Mouse (Mus musculus): ENCODE measurements at regions not wholly inside any gene's neighbourhood (a gene's known extent, or its start where the extent isn't known, plus 50 kb on each side); places are given as distances from the start of the nearest gene placed in this dataset.

- no peak overlapping the region for H3K27ac ChIP-seq
- H3K9ac ChIP-seq, result no peak overlapping the region
- H3K9me3 ChIP-seq (replicated peaks), result no peaks in the 10 kb centered on the region
- H3K27me3 ChIP-seq, result no peaks in the 10 kb centered on the region
- H3K36me3 ChIP-seq (ENCODE audit: poor library complexity, severe bottlenecking), result no peaks in the 10 kb centered on the region
- no peak for ATAC-seq
- H3K4me3 ChIP-seq, result no peak overlapping the region
- WGBS, result 93% methylated on average over 1 of the region's 1 CpGs
- peaks cover 4% of the 10 kb centered on the region; the same call in 1 of the 2 replicates for H3K4me1 ChIP-seq
- no peak overlapping the region for H3K4me2 ChIP-seq
Measured at GRCm38 (mm10) chr2:117944325-117944724, 167.4 kb upstream of the Thbs1 start.

- WGBS, result 100% methylated on average over 2 of the region's 2 CpGs
- Histone ChIP-seq H3K4me3 (no peak overlapping the region), H3K9ac (no peak overlapping the region), H3K27ac (no peak overlapping the region), H3K27me3 (no peaks in the 10 kb centered on the region), H3K36me3 (ENCODE audit: poor library complexity, severe bottlenecking) (no peaks in the 10 kb centered on the region), H3K4me2 (no peak overlapping the region), H3K9me3 (replicated peaks) (no peaks in the 10 kb centered on the region), H3K4me1 (peaks cover 4% of the 10 kb centered on the region; the same call in 1 of the 2 replicates)
- no peak for ATAC-seq
Measured at GRCm38 (mm10) chr2:117944942-117945341, 166.7 kb upstream of the Thbs1 start.

DNA sequence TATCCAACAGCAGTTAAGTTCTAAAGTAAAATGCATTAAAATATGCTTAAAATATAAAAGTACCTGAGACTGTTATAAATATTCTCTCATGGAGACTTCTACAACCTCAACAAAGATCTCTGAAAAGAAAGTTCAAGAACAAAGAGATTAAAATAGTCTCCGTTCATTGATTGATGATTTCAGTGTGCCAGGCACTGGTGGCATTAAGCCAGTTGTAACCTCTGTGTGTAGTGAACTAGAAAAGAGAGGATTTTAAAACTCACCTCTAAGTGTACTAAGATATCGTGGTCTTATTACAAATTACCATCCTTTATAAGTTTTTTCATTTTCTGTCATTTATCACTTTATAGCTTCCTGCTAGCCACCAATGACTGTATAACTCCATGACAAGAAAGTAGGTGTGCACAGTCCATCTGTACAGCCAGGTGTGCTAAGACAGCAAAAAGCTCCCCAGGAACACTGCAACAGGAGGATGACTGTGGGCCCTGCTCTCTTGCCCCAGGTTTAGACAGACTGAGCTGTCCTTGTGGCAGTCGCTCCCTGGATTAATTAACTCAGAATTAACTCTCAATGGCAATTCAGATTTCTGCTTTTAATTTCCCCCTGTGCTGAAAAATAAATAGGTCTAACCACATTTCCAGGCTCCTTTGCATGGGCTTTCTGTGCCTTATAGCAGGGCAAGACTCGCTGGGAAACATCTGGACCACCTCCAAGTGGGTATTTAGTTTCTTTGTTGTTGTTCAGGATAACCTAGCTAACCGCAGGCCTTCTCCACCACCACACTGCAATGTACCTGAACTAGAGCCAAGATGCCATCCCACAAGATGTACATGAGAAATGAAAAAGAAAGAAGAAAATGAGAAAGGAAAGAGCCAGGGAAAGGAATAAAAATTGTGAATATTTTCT is 161.0 kb upstream of the Thbs1 start:
- Histone ChIP-seq H3K4me3 (no peak overlapping the region), H3K9ac (no peak overlapping the region), H3K27me3 (no peaks in the 10 kb centered on the region), H3K4me2 (no peak overlapping the region), H3K9me3 (replicated peaks) (no peaks in the 10 kb centered on the region), H3K4me1 (peaks cover 8% of the 10 kb centered on the region; the same call in 1 of the 2 replicates), H3K27ac (peak overlapping the region; percentile 12; the same call in 1 of the 2 replicates), H3K36me3 (ENCODE audit: poor library complexity, severe bottlenecking) (no peaks in the 10 kb centered on the region)
- no peak for ATAC-seq
- WGBS, result 44% methylated on average over 5 of the region's 5 CpGs

GRCm38 (mm10) chr2:117951337-117951718 is 160.3 kb upstream of the Thbs1 start:
- 57% methylated on average over 2 of the region's 2 CpGs for WGBS

GRCm38 (mm10) chr2:117958737-117959136 is 152.9 kb upstream of the Thbs1 start:
- Histone ChIP-seq H3K4me3 (no peak overlapping the region), H3K4me1 (no peaks in the 10 kb centered on the region), H3K9ac (no peak overlapping the region), H3K27me3 (no peaks in the 10 kb centered on the region), H3K9me3 (replicated peaks) (no peaks in the 10 kb centered on the region), H3K27ac (no peak overlapping the region), H3K4me2 (no peak overlapping the region), H3K36me3 (ENCODE audit: poor library complexity, severe bottlenecking) (no peaks in the 10 kb centered on the region)
- no peak for ATAC-seq
- 97% methylated on average over 4 of the region's 4 CpGs for WGBS

More at GRCm38 (mm10) chr2:117951337-117951718, 160.3 kb upstream of the Thbs1 start:
- Histone ChIP-seq H3K4me1 (peaks cover 8% of the 10 kb centered on the region; the same call in 1 of the 2 replicates), H3K9me3 (replicated peaks) (no peaks in the 10 kb centered on the region), H3K27ac (no peak overlapping the region), H3K4me2 (no peak overlapping the region), H3K36me3 (ENCODE audit: poor library complexity, severe bottlenecking) (no peaks in the 10 kb centered on the region), H3K9ac (no peak overlapping the region), H3K27me3 (no peaks in the 10 kb centered on the region), H3K4me3 (no peak overlapping the region)
- peak; percentile 19; the same call in 1 of the 2 replicates for ATAC-seq

DNA sequence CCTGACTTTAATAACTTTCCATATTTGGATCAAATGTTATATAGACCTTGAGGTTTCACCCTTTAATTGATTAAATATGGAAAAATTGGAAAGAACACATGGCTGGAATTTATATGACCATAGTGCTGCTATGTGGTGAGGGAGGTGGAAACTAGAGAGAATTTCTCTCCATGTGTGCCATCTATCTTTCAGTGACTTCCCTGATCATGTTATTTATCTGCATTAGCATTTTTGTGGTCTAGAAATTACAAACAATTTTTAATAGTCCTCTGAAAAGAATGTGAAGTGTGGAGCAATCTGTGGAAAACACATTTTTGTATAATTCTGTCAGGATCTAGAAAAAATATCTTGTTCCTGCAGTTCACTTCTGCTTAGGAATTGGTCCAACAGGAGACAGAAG is 152.2 kb upstream of the Thbs1 start:
- Histone ChIP-seq H3K9me3 (replicated peaks) (no peaks in the 10 kb centered on the region), H3K27ac (no peak overlapping the region), H3K4me1 (no peaks in the 10 kb centered on the region), H3K36me3 (ENCODE audit: poor library complexity, severe bottlenecking) (no peaks in the 10 kb centered on the region), H3K4me2 (no peak overlapping the region), H3K4me3 (no peak overlapping the region), H3K9ac (no peak overlapping the region), H3K27me3 (no peaks in the 10 kb centered on the region)
- no peak for ATAC-seq

DNA sequence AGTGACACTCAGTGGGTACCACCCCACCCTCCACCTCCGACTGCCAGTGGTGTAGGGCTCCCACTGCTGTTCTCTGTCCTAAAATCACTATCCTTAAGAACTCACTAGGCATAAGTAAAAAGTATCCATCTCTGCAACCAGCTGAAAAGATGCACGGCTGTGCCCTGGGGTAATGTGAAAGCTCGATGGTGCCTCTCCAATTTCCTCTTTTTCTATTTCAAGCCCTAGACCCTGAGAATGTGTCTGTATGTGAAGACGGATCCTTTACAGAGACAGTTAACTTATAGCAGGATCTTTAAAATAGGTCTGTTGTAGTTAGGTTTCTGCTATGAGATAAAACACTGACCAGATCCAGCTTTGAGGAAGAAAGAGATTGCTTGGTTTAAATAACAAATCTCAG is 149.1 kb upstream of the Thbs1 start:
- H3K9me3 ChIP-seq (replicated peaks), result no peaks in the 10 kb centered on the region; the same call in 1 of the 2 replicates
- no peak overlapping the region for H3K27ac ChIP-seq
- H3K4me1 ChIP-seq, result no peaks in the 10 kb centered on the region
- H3K9ac ChIP-seq, result no peak overlapping the region
- no peak overlapping the region for H3K4me3 ChIP-seq
- no peaks in the 10 kb centered on the region for H3K27me3 ChIP-seq
- no peak overlapping the region for H3K4me2 ChIP-seq
- H3K36me3 ChIP-seq (ENCODE audit: poor library complexity, severe bottlenecking), result no peaks in the 10 kb centered on the region
- ATAC-seq, result no peak
- WGBS, result 88% methylated on average over 4 of the region's 4 CpGs

DNA sequence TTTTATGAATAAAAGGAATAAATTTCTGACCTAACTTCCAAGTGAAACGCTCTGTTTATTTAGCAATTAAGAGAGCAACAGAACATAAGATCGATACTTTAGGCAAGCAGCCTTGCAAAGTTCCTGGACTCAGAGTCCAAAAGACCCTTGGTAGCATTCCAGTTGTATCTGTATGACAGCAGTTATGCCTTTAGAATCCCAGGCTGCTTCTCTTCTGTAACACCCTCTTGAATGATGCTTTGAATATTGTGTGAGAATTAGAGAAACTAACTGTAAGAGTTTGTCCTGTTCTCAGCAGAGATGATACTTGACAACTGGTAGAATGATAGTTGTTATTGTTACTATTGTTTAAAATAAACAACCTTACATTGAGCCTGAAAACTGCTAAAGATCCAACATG is 148.2 kb upstream of the Thbs1 start:
- ATAC-seq, result no peak
- H3K9ac ChIP-seq, result no peak overlapping the region
- no peaks in the 10 kb centered on the region for H3K4me1 ChIP-seq
- no peaks in the 10 kb centered on the region for H3K27me3 ChIP-seq
- no peak overlapping the region for H3K4me2 ChIP-seq
- H3K27ac ChIP-seq, result no peak overlapping the region
- 90% methylated on average over 2 of the region's 2 CpGs for WGBS
- no peak overlapping the region for H3K4me3 ChIP-seq
- no peaks in the 10 kb centered on the region for H3K36me3 ChIP-seq (ENCODE audit: poor library complexity, severe bottlenecking)
- no peaks in the 10 kb centered on the region; the same call in 1 of the 2 replicates for H3K9me3 ChIP-seq (replicated peaks)

DNA sequence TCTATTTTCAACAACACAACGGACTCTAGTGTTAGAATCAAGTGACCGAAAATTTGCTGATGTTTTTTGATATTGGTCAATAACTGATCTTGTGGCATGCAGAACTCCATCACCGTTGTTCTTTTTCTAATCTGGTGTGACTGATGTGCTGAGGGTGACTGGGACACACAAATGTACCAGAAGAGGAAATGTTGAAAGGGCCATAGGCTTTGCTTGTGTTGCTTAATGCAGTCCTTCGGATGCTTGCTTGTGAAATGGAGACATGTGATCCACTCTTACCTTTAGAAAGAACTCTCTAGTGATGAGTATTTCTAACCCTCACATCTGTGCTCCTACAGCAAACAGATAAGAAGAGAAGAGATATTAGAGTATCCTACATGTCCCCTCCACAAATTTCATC is 145.9 kb upstream of the Thbs1 start:
- Histone ChIP-seq H3K27me3 (no peaks in the 10 kb centered on the region), H3K4me3 (no peak overlapping the region), H3K9me3 (replicated peaks) (no peaks in the 10 kb centered on the region; the same call in 1 of the 2 replicates), H3K9ac (no peak overlapping the region), H3K4me2 (no peak overlapping the region), H3K4me1 (no peaks in the 10 kb centered on the region), H3K27ac (no peak overlapping the region), H3K36me3 (ENCODE audit: poor library complexity, severe bottlenecking) (no peaks in the 10 kb centered on the region)
- ATAC-seq, result no peak
- 92% methylated on average over 4 of the region's 4 CpGs for WGBS

- Histone ChIP-seq H3K4me2 (no peak overlapping the region), H3K4me1 (no peaks in the 10 kb centered on the region), H3K4me3 (no peak overlapping the region), H3K9ac (no peak overlapping the region), H3K36me3 (ENCODE audit: poor library complexity, severe bottlenecking) (no peaks in the 10 kb centered on the region), H3K27ac (no peak overlapping the region), H3K9me3 (replicated peaks) (no peaks in the 10 kb centered on the region; the same call in 1 of the 2 replicates), H3K27me3 (no peaks in the 10 kb centered on the region)
- no peak for ATAC-seq
- WGBS, result 94% methylated on average over 1 of the region's 1 CpGs
Measured at GRCm38 (mm10) chr2:117968731-117969130, 142.9 kb upstream of the Thbs1 start.

DNA sequence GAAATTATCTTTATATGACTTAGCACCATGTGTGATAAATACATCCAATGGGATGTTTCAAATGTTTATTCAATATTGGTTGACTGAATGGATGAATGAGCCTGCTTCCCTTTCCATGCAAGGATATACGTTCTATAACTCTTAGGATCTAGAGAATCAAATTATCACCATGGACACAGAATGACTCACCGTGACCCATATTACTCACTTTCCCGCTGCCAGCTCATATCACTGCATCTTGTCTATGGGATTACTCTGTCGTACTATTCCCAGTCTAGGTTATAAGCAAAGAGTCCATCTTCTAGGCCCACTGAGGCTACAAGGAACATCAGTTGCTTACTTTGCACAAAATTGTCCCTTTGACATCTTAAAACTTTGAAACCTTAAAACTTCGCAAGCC is 141.0 kb upstream of the Thbs1 start:
- Histone ChIP-seq H3K4me3 (no peak overlapping the region), H3K4me1 (no peaks in the 10 kb centered on the region), H3K9me3 (replicated peaks) (no peaks in the 10 kb centered on the region; the same call in 1 of the 2 replicates), H3K36me3 (ENCODE audit: poor library complexity, severe bottlenecking) (no peaks in the 10 kb centered on the region), H3K9ac (no peak overlapping the region), H3K27me3 (no peaks in the 10 kb centered on the region), H3K4me2 (no peak overlapping the region), H3K27ac (no peak overlapping the region)
- ATAC-seq, result no peak
- 95% methylated on average over 5 of the region's 5 CpGs for WGBS

- H3K9ac ChIP-seq, result no peak overlapping the region
- H3K9me3 ChIP-seq (replicated peaks), result no peaks in the 10 kb centered on the region
- H3K36me3 ChIP-seq (ENCODE audit: poor library complexity, severe bottlenecking), result no peaks in the 10 kb centered on the region
- WGBS, result 94% methylated on average over 9 of the region's 9 CpGs
- ATAC-seq, result no peak
- H3K27me3 ChIP-seq, result no peaks in the 10 kb centered on the region
- no peak overlapping the region for H3K27ac ChIP-seq
- no peak overlapping the region for H3K4me3 ChIP-seq
- H3K4me1 ChIP-seq, result no peaks in the 10 kb centered on the region
- no peak overlapping the region for H3K4me2 ChIP-seq
Measured at GRCm38 (mm10) chr2:117977033-117977432, 134.6 kb upstream of the Thbs1 start.
